Mouse (Mus musculus): ENCODE results near the gene Rassf7. TPM values are rescaled to one million over a fixed set of nuclear protein-coding genes. Genes with fewer than 3 reads are reported as not detected.
A peak's percentile ranks its signal among the peaks of the same experiment; 100 is the strongest.

Rassf7 gene
- polyA plus RNA-seq, 1 experiment from 2014 or later, result 20.2 TPM

GRCm38 (mm10) chr7:141264041-141264700, 48.5 kb downstream of the Rassf7 start:
- H3K4me3 ChIP-seq (replicated peaks; ENCODE audit: low read length), result no peak overlapping the region
- 0 out of 2 replicates have a peak, but pooled peaks cover 7% of the 10 kb centered on the region for H3K4me1 ChIP-seq (replicated peaks; ENCODE audit: control insufficient read depth, insufficient read depth, low read length)
- WGBS, result 77% methylated on average over 11 of the region's 11 CpGs
- no peak overlapping the region for H3K9ac ChIP-seq
- DNase-seq (ENCODE audit: low spot score) (no peak), ATAC-seq (ENCODE audit: low FRiP score) (no peak)
- H3K36me3 ChIP-seq (replicated peaks; ENCODE audit: control insufficient read depth, insufficient read depth), result peaks cover 54% of the 10 kb centered on the region
- no peak overlapping the region for H3K27ac ChIP-seq
- H3K9me3 ChIP-seq (ENCODE audit: control insufficient read depth, low read length), result no peaks in the 10 kb centered on the region
- H3K4me2 ChIP-seq (replicated peaks), result no peak overlapping the region
- no peaks in the 10 kb centered on the region for H3K27me3 ChIP-seq (ENCODE audit: control insufficient read depth, insufficient read depth, low read length)

- H3K4me1 ChIP-seq (replicated peaks; ENCODE audit: control insufficient read depth, insufficient read depth, low read length), result 0 out of 2 replicates have a peak, but pooled peaks cover 7% of the 10 kb centered on the region
- H3K9me3 ChIP-seq (ENCODE audit: control insufficient read depth, low read length), result no peaks in the 10 kb centered on the region
- DNase-seq (ENCODE audit: low spot score) (no peak), ATAC-seq (ENCODE audit: low FRiP score) (0 out of 2 replicates have a peak, but pooled peaks have one; percentile 60)
- H3K4me3 ChIP-seq (replicated peaks; ENCODE audit: low read length), result no peak overlapping the region
- WGBS, result 40% methylated on average over 12 of the region's 12 CpGs
- no peak overlapping the region for H3K27ac ChIP-seq
- no peak overlapping the region for H3K9ac ChIP-seq
- H3K27me3 ChIP-seq (ENCODE audit: control insufficient read depth, insufficient read depth, low read length), result no peaks in the 10 kb centered on the region
- H3K4me2 ChIP-seq (replicated peaks), result no peak overlapping the region
- peaks cover 47% of the 10 kb centered on the region for H3K36me3 ChIP-seq (replicated peaks; ENCODE audit: control insufficient read depth, insufficient read depth)
Measured at GRCm38 (mm10) chr7:141264761-141265410, 49.2 kb downstream of the Rassf7 start.

- peak overlapping the region; percentile 49 for H3K4me2 ChIP-seq (replicated peaks)
- no peak for DNase-seq (ENCODE audit: low spot score)
- H3K4me3 ChIP-seq (replicated peaks; ENCODE audit: low read length), result no peak overlapping the region
- H3K4me1 ChIP-seq (replicated peaks; ENCODE audit: control insufficient read depth, insufficient read depth, low read length), result 0 out of 2 replicates have a peak, but pooled peaks cover 7% of the 10 kb centered on the region
- no peaks in the 10 kb centered on the region for H3K27me3 ChIP-seq (ENCODE audit: control insufficient read depth, insufficient read depth, low read length)
- no peak for ATAC-seq (ENCODE audit: low FRiP score)
- WGBS, result 37% methylated on average over 11 of the region's 11 CpGs
- H3K27ac ChIP-seq, result no peak overlapping the region
- peak overlapping the region; percentile 33; the same call in 1 of the 2 replicates for H3K9ac ChIP-seq
- H3K9me3 ChIP-seq (ENCODE audit: control insufficient read depth, low read length), result no peaks in the 10 kb centered on the region
- H3K36me3 ChIP-seq (replicated peaks; ENCODE audit: control insufficient read depth, insufficient read depth), result peaks cover 42% of the 10 kb centered on the region
Measured at GRCm38 (mm10) chr7:141265411-141265738, 49.7 kb downstream of the Rassf7 start.

DNA sequence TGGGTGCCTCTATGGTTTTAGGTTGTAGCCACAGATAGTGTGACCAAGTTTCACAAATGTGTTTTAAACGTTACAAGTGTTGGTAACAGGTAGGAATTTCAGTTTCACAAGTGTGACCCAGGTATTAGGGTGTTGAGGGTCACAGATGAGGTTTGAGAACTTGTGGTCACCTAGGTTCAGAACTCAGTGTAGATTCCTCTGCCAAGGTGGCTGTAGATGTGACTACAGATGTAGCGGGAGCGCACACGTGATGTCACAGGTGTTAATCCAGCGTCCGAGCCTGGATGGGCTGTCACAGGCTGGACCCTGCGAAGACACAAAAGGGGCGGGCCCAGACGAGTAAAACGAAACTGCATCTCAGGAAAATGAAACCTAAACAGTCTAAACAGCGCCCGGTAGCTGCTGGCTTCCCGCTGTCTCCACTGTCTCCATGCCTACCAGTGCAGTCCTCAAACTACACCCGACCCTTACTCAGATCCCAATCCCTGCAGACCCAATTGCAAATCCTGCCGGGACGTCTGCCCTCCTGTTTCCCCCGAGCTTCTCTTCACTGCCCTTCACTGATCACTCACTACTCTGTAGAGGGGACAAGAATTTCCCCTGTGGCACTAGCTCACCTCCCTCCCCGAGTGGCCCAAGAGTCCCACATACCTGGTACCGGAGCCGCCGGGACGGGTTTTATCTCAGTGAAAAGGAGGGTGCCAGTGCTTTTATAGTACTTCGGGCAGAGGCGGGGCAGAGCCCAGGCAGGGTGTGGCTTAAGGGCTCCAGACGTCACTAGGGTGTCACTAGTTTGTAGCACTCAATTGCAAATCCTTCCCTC, 50.3 kb downstream of the Rassf7 start, which contains the start of gene Irf7:
TSS of gene Irf7 (minus strand) at position 743 of the 823 bp plus-strand sequence.
- Histone ChIP-seq H3K27me3 (ENCODE audit: control insufficient read depth, insufficient read depth, low read length) (no peaks in the 10 kb centered on the region), H3K4me3 (replicated peaks; ENCODE audit: low read length) (peak within 1 kb of the TSS; percentile 22), H3K9ac (peak within 1 kb of the TSS; percentile 33; the same call in 1 of the 2 replicates), H3K4me1 (replicated peaks; ENCODE audit: control insufficient read depth, insufficient read depth, low read length) (0 out of 2 replicates have a peak, but pooled peaks cover 7% of the 10 kb centered on the region), H3K9me3 (ENCODE audit: control insufficient read depth, low read length) (no peaks in the 10 kb centered on the region), H3K4me2 (replicated peaks) (peak within 1 kb of the TSS; percentile 49), H3K36me3 (replicated peaks; ENCODE audit: control insufficient read depth, insufficient read depth) (peaks cover 36% of the 10 kb centered on the region), H3K27ac (no peak within 1 kb of the TSS)
- ATAC-seq (ENCODE audit: low FRiP score) (peak; percentile 49; the same call in 1 of the 2 replicates), DNase-seq (ENCODE audit: low spot score) (no peak)
- WGBS, result 18% methylated on average over 25 of the region's 25 CpGs

MicroRNA genes within 50 kb of the gene (microRNA counts, 519-probe panel; counts per million panel counts)
- microRNA mmu-miR-210, result 4,246 counts per million, percentile 35 among the panel's probes with 10 or more counts

Small RNAs within 50 kb of the gene (microRNA-seq; reads per million reads assigned to microRNA genes)
- 314 reads per million, percentile 65 among the genes with 10 or more reads in this experiment for gene Mir210

Other genes starting within 250 kb of the Rassf7 start
- 16.8 and 21.9 TPM in 2 replicates for gene Ifitm1, start 248.6 kb upstream of the Rassf7 start, polyA plus RNA-seq (2014; fragmentation: Nextera tagmentation; extraction: Ambion mirVana)
- gene Ifitm3, start 205.1 kb upstream of the Rassf7 start, polyA plus RNA-seq (2014; fragmentation: Nextera tagmentation; extraction: Ambion mirVana), result 28.3 and 45.1 TPM in 2 replicates
- gene Ifitm6, start 197.9 kb upstream of the Rassf7 start, polyA plus RNA-seq (2014; fragmentation: Nextera tagmentation; extraction: Ambion mirVana), result 0.95 and 1.1 TPM in 2 replicates
- gene Gm17387, start 186.7 kb upstream of the Rassf7 start, polyA plus RNA-seq (2014; fragmentation: Nextera tagmentation; extraction: Ambion mirVana), result not detected in 2 replicates
- gene B4galnt4, start 154.8 kb upstream of the Rassf7 start, polyA plus RNA-seq (2014; fragmentation: Nextera tagmentation; extraction: Ambion mirVana), result 38.4 and 41.5 TPM in 2 replicates
- not detected in 2 replicates for gene Pkp3, start 137.6 kb upstream of the Rassf7 start, polyA plus RNA-seq (2014; fragmentation: Nextera tagmentation; extraction: Ambion mirVana)
- gene Sigirr, start 115.3 kb upstream of the Rassf7 start, polyA plus RNA-seq (2014; fragmentation: Nextera tagmentation; extraction: Ambion mirVana), result 2.5 and 3.1 TPM in 2 replicates
- gene Ano9, start 98.1 kb upstream of the Rassf7 start, polyA plus RNA-seq (2014; fragmentation: Nextera tagmentation; extraction: Ambion mirVana), result 0.27 and 0.32 TPM in 2 replicates
- gene Ptdss2, start 93.5 kb upstream of the Rassf7 start, polyA plus RNA-seq (2014; fragmentation: Nextera tagmentation; extraction: Ambion mirVana), result 86.1 and 92.0 TPM in 2 replicates
- gene Rnh1, start 43.0 kb upstream of the Rassf7 start, polyA plus RNA-seq (2014; fragmentation: Nextera tagmentation; extraction: Ambion mirVana), result 53.5 and 56.1 TPM in 2 replicates
- 168 and 187 TPM in 2 replicates for gene Hras, start 21.9 kb upstream of the Rassf7 start, polyA plus RNA-seq (2014; fragmentation: Nextera tagmentation; extraction: Ambion mirVana)
- 6.6 and 7.6 TPM in 2 replicates for gene Lrrc56, start 21.7 kb upstream of the Rassf7 start, polyA plus RNA-seq (2014; fragmentation: Nextera tagmentation; extraction: Ambion mirVana)
- 0.20 and 0.66 TPM in 2 replicates for gene Lmntd2, start 1.8 kb upstream of the Rassf7 start, polyA plus RNA-seq (2014; fragmentation: Nextera tagmentation; extraction: Ambion mirVana)
- gene Phrf1, start 12.9 kb downstream of the Rassf7 start, polyA plus RNA-seq (2014; fragmentation: Nextera tagmentation; extraction: Ambion mirVana), result 61.8 and 63.5 TPM in 2 replicates
- gene Irf7, start 50.6 kb downstream of the Rassf7 start, polyA plus RNA-seq (2014; fragmentation: Nextera tagmentation; extraction: Ambion mirVana), result 1.4 and 1.6 TPM in 2 replicates
- gene Cdhr5, start 60.9 kb downstream of the Rassf7 start, polyA plus RNA-seq (2014; fragmentation: Nextera tagmentation; extraction: Ambion mirVana), result not detected in 2 replicates
- 3.2 and 4.1 TPM in 2 replicates for gene Sct, start 63.3 kb downstream of the Rassf7 start, polyA plus RNA-seq (2014; fragmentation: Nextera tagmentation; extraction: Ambion mirVana)
- gene Drd4, start 76.1 kb downstream of the Rassf7 start, polyA plus RNA-seq (2014; fragmentation: Nextera tagmentation; extraction: Ambion mirVana), result 0.65 and 0.88 TPM in 2 replicates
- 187 TPM in 2 replicates for gene Deaf1, start 111.8 kb downstream of the Rassf7 start, polyA plus RNA-seq (2014; fragmentation: Nextera tagmentation; extraction: Ambion mirVana)
- 24.7 and 32.6 TPM in 2 replicates for gene Tmem80, start 111.9 kb downstream of the Rassf7 start, polyA plus RNA-seq (2014; fragmentation: Nextera tagmentation; extraction: Ambion mirVana)
- gene Eps8l2, start 123.0 kb downstream of the Rassf7 start, polyA plus RNA-seq (2014; fragmentation: Nextera tagmentation; extraction: Ambion mirVana), result 0.98 and 1.2 TPM in 2 replicates
- gene Taldo1, start 176.3 kb downstream of the Rassf7 start, polyA plus RNA-seq (2014; fragmentation: Nextera tagmentation; extraction: Ambion mirVana), result 271 and 278 TPM in 2 replicates
- 36.9 and 43.4 TPM in 2 replicates for gene Gatd1, start 198.3 kb downstream of the Rassf7 start, polyA plus RNA-seq (2014; fragmentation: Nextera tagmentation; extraction: Ambion mirVana)
- gene Cend1, start 213.6 kb downstream of the Rassf7 start, polyA plus RNA-seq (2014; fragmentation: Nextera tagmentation; extraction: Ambion mirVana), result 46.9 and 50.3 TPM in 2 replicates
- 73.0 and 81.4 TPM in 2 replicates for gene Slc25a22, start 222.0 kb downstream of the Rassf7 start, polyA plus RNA-seq (2014; fragmentation: Nextera tagmentation; extraction: Ambion mirVana)
- 3.1 and 4.2 TPM in 2 replicates for gene Pidd1, start 228.2 kb downstream of the Rassf7 start, polyA plus RNA-seq (2014; fragmentation: Nextera tagmentation; extraction: Ambion mirVana)
- 669 and 782 TPM in 2 replicates for gene Rplp2, start 231.5 kb downstream of the Rassf7 start, polyA plus RNA-seq (2014; fragmentation: Nextera tagmentation; extraction: Ambion mirVana)
- 15.3 and 18.4 TPM in 2 replicates for gene Pnpla2, start 239.3 kb downstream of the Rassf7 start, polyA plus RNA-seq (2014; fragmentation: Nextera tagmentation; extraction: Ambion mirVana)
- gene Cracr2b, start 245.2 kb downstream of the Rassf7 start, polyA plus RNA-seq (2014; fragmentation: Nextera tagmentation; extraction: Ambion mirVana), result 3.7 and 8.1 TPM in 2 replicates